8 mouse cellular contexts compared by ENCODE assay signal in genomic region chr8:81806797-81807196, GRCm38 (mm10).
A peak's percentile ranks its signal among the peaks of the same experiment; 100 is the strongest.
DNase-seq lines count a peak whose midpoint lies in the region; ATAC-seq and TF ChIP-seq lines count a peak whose summit lies in the region.

No protein-coding gene starts in this region.

- no peak overlapping the region for H3K9ac ChIP-seq in hindbrain, postnatal 0 days (replicated peaks; ENCODE audit: low read length)

- no peak overlapping the region for H3K4me2 ChIP-seq in hindbrain, postnatal 0 days (ENCODE audit: low read depth, low read length)

- H3K9me3 ChIP-seq in hindbrain, postnatal 0 days (ENCODE audit: low read length) = no peaks in the 10 kb centered on the region

- peak; percentile 90 for ATAC-seq in hindbrain, postnatal 0 days
- peak; percentile 96 for ATAC-seq in megakaryocyte, adult 5-6 weeks (ENCODE audit: poor library complexity, severe bottlenecking)
- no peak for ATAC-seq in erythroblast, adult 5-6 weeks (replicated peaks; ENCODE audit: low FRiP score, poor library complexity, severe bottlenecking)

- H3K4me3 ChIP-seq in hindbrain, postnatal 0 days (ENCODE audit: low read length) = no peak overlapping the region
- no peak overlapping the region for H3K4me3 ChIP-seq in left cerebral cortex, adult 2 months

- no peaks in the 10 kb centered on the region for H3K27me3 ChIP-seq in hindbrain, postnatal 0 days (ENCODE audit: insufficient read depth, low read length)

- no peak overlapping the region for H3K27ac ChIP-seq in hindbrain, postnatal 0 days
- no peak overlapping the region for H3K27ac ChIP-seq in left cerebral cortex, adult 2 months

- peak; percentile 87 for TF ChIP-seq CTCF in hindbrain, postnatal 0 days (IDR thresholded peaks at IDR 0.05; ENCODE audit: low read depth)
- peak; percentile 85 for TF ChIP-seq CTCF in left cerebral cortex, adult 2 months (IDR thresholded peaks at IDR 0.05)

- intact Hi-C loops in left cerebral cortex, adult 2 months (cut with DNase I) = loop anchor here (2.0 to 5.0 kb wide), 3 partner anchors 324 to 744 kb away; no protein-coding TSS in a partner anchor

- no peaks in the 10 kb centered on the region for H3K36me3 ChIP-seq in hindbrain, postnatal 0 days (ENCODE audit: insufficient read depth, low read length)

- DNase-seq in adrenal gland, adult (ENCODE audit: inconsistent age in 2 of 2, low spot score in 1 of 2) = peak; percentile 51 to 87
- DNase-seq in cerebellum, postnatal 25 days = peak; percentile 51 to 75
- peak; percentile 6 to 21 for DNase-seq in gastrocnemius, adult 8-10 months (ENCODE audit: low spot score in 2 of 2)
- DNase-seq in hindbrain, postnatal 0 days (ENCODE audit: low spot score) = peak; percentile 86
- peak; percentile 24 to 32 for DNase-seq in left cerebral cortex, adult 2 months (ENCODE audit: extremely low spot score in 1 of 2, low spot score in 2 of 2)
- peak; percentile 33 for DNase-seq in right cerebral cortex, adult 18-20 months

- no peaks in the 10 kb centered on the region for H3K4me1 ChIP-seq in hindbrain, postnatal 0 days (ENCODE audit: insufficient read depth, low read length)

Comparison
In these comparisons a context has a peak if more than half of its experiments do, and no peak if none do; other contexts are left out.
1. DNase-seq: peak in every context shown above with its lines; median percentile 86 in hindbrain, postnatal 0 days; 69 in adrenal gland, adult; 63 in cerebellum, postnatal 25 days; 33 in right cerebral cortex, adult 18-20 months; 28 in left cerebral cortex, adult 2 months; 14 in gastrocnemius, adult 8-10 months.